Mouse (Mus musculus) liver, adult 2 months (tissue): ENCODE data around the gene Kcnab1. TPM values are rescaled to one million over a fixed set of nuclear protein-coding genes. Genes with fewer than 3 reads are reported as not detected.

Experiments
- DNase-seq: peaks from one replicate; pipeline ENCODE4 v3.0.0-alpha.2; 2011; ENCODE audit warnings: low read depth, low spot score; ENCODE audit errors: extremely low read depth
- H3K27ac ChIP-seq: fragments of 200-500 bp; replicated peaks from 2 replicates; pipeline ENCODE4 v1.5.1; 2012; ENCODE audit warnings: low read depth, mild to moderate bottlenecking, control low read depth, inconsistent platforms, low read length; ENCODE audit not compliant: insufficient read depth
- H3K27me3 ChIP-seq: fragments of 200-500 bp; 2 replicates; pipeline ENCODE4 v1.6.1; 2012; ENCODE audit warnings: mild to moderate bottlenecking, moderate library complexity, low read length, inconsistent platforms; ENCODE audit not compliant: control insufficient read depth, insufficient read depth
- H3K36me3 ChIP-seq: fragments of 200-500 bp; 2 replicates; pipeline ENCODE4 v1.6.1; 2012; ENCODE audit warnings: low read length, inconsistent platforms; ENCODE audit not compliant: control insufficient read depth, insufficient read depth
- H3K4me1 ChIP-seq: fragments of 200-500 bp; 2 replicates; pipeline ENCODE4 v1.6.1; 2011; ENCODE audit warnings: low read length; ENCODE audit not compliant: control insufficient read depth, insufficient read depth
- H3K4me3 ChIP-seq: fragments of 200-500 bp; 2 replicates; pipeline ENCODE4 v1.5.1; 2011; ENCODE audit warnings: low read depth, mild to moderate bottlenecking, control low read depth, low read length, moderate library complexity; ENCODE audit not compliant: insufficient read depth
- H3K79me2 ChIP-seq: fragments of 200-500 bp; 2 replicates; pipeline ENCODE4 v1.6.1; 2012; ENCODE audit warnings: inconsistent platforms, mild to moderate bottlenecking, low read length, moderate library complexity; ENCODE audit not compliant: control insufficient read depth, insufficient read depth
- H3K9ac ChIP-seq: fragments of 200-500 bp; 2 replicates; pipeline ENCODE4 v1.6.1; 2012; ENCODE audit warnings: low read depth, mild to moderate bottlenecking, control low read depth, inconsistent platforms, low read length
- CTCF ChIP-seq: fragments of 200-500 bp; IDR thresholded peaks from 2 replicates; pipeline ENCODE4 v1.5.1; 2011; ENCODE audit warnings: low read depth, low read length, control low read depth
- POLR2A ChIP-seq: fragments of 200-500 bp; IDR thresholded peaks from 2 replicates; pipeline ENCODE4 v1.6.1; 2011; ENCODE audit warnings: low read length, control low read depth; ENCODE audit not compliant: insufficient read depth; ENCODE audit errors: extremely low read depth
- WGBS: fragments of 180-500 bp; shearing (Covaris S2); methylation state at CpG from one replicate; pipeline ENCODE4 v1.1.7; 2018; 5-methylcytosine and 5-hydroxymethylcytosine counted together
- polyA plus RNA-seq: library from polyadenylated mRNA; depleted of rRNA; stranded (reverse); fragments of >200 nt; gene quantifications from 2 replicates; pipeline ENCODE4 v1.2.3, GENCODE M21; 2012
- total RNA-seq: library from RNA; depleted of rRNA; stranded (reverse); fragments of >200 nt; gene quantifications from 2 replicates; pipeline ENCODE4 v1.2.3, GENCODE M21; 2014

The Kcnab1 gene
- total and polyA plus RNA-seq, 2 experiments = 0.06 to 0.28 TPM

DNA sequence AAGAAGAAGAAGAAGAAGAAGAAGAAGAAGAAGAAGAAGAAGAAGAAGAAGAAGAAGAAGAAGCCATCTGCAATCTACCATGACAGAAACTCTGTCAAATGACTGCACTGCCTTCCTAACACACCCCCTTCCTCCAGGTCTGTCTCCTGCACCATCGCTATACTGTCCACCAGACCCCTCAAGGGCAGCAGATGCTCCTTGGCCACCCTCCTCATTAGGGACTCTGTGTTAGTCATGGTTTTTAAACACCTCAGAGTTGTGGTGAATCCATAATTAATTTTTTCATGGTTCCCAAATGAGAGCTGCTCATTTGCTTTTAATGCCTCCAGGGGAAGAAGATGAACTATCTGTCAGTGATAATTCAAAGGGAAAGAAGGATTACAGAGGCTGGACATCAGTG, 121.8 kb downstream of the Kcnab1 start:
- Histone ChIP-seq H3K9ac (no peak overlapping the region), H3K27ac (no peak overlapping the region), H3K4me3 (no peak overlapping the region), H3K4me1 (no peaks in the 10 kb centered on the region), H3K36me3 (no peaks in the 10 kb centered on the region), H3K27me3 (no peaks in the 10 kb centered on the region), H3K79me2 (no peaks in the 10 kb centered on the region)
- no peak for DNase-seq
- TF ChIP-seq CTCF (no peak), POLR2A (no peak)
- 80% methylated on average over 1 of the region's 1 CpGs for WGBS

DNA sequence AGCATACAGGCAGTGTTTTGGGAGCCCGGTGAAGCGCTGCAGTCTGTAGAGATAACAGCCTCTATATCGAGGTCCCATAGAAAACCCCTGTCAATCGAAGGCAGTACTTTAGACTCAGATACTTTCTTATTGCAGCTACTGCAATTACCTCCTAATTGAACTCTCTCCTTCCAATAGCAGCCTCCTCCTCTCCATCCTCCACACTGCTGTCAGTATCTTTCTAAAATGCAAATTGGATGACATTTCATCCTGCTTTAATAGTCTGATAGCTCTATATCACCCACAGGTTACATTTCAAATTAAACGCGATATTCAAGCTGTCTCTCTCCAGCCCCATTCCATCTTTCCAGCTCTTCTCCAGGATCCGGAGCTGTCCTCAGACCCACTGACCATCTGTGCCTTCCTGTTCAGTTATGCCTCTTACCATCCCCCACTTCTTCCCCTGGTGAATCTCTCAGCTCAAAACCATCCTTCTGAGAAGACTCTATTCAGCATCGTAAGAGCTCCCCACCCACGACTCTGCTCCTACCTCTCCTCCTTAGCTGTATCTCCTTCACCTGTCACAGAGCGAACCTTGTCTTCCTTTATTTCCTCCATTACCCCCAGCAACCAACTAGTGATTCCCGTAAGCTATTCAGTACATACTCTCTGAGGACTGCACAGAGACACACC, 122.4 kb downstream of the Kcnab1 start:
- WGBS = 65% methylated on average over 11 of the region's 11 CpGs

DNA sequence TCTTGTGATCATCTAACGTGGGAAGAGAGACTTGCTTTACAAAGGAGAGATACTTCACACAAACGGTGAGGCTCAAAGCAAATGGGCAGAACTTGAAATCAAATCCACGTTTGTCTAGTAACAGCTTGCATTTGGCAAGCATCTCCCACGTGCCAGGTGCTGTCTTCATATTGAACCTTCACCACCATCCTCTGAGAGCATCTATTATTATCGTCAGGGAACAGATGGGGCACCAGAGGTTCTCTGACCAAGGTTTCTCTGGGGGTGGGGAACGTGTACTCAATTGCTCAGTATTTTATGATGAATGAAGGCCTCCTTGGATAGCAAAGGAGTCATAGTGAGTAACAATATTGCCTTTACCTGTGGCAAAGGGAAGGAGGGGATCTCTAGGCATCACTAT, 139.8 kb downstream of the Kcnab1 start:
- TF ChIP-seq CTCF (no peak), POLR2A (no peak)

More for the DNA sequence above, 122.4 kb downstream of the Kcnab1 start:
- no peaks in the 10 kb centered on the region for H3K27me3 ChIP-seq
- H3K79me2 ChIP-seq = no peaks in the 10 kb centered on the region
- DNase-seq = no peak
- TF ChIP-seq CTCF = no peak
- no peak for TF ChIP-seq POLR2A
- no peaks in the 10 kb centered on the region for H3K4me1 ChIP-seq
- H3K9ac ChIP-seq = no peak overlapping the region
- no peak overlapping the region for H3K4me3 ChIP-seq
- no peaks in the 10 kb centered on the region for H3K36me3 ChIP-seq
- no peak overlapping the region for H3K27ac ChIP-seq

DNA sequence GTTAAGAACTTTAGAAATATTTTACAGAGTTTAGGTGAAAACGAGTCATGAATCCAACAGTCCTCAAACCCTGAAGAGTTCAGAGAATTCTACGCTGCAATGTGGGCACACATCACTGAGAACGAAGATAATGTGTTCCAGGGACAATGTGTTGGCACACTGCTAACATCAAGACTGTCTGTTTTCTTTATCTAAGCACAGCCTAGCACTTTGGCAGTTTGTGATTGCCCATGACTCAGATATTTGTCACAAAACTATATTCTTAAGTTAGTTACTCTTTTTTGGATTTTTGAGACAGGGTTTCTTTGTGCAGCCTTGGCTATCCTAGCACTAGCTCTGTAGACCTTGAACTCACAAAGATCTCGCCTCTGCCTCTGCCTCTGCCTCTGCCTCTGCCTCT, 151.3 kb downstream of the Kcnab1 start:
- TF ChIP-seq CTCF = no peak
- no peak for TF ChIP-seq POLR2A
- 76% methylated on average over 4 of the region's 4 CpGs for WGBS
- DNase-seq = no peak
- H3K27me3 ChIP-seq = no peaks in the 10 kb centered on the region
- H3K79me2 ChIP-seq = no peaks in the 10 kb centered on the region
- no peak overlapping the region for H3K9ac ChIP-seq
- H3K36me3 ChIP-seq = no peaks in the 10 kb centered on the region
- no peak overlapping the region for H3K27ac ChIP-seq
- no peaks in the 10 kb centered on the region for H3K4me1 ChIP-seq
- no peak overlapping the region for H3K4me3 ChIP-seq

More for the DNA sequence above, 139.8 kb downstream of the Kcnab1 start:
- no peaks in the 10 kb centered on the region for H3K36me3 ChIP-seq
- 68% methylated on average over 6 of the region's 6 CpGs for WGBS
- H3K4me3 ChIP-seq = no peak overlapping the region
- no peaks in the 10 kb centered on the region for H3K4me1 ChIP-seq
- no peak overlapping the region for H3K27ac ChIP-seq
- no peaks in the 10 kb centered on the region for H3K27me3 ChIP-seq
- no peak for DNase-seq
- no peaks in the 10 kb centered on the region for H3K79me2 ChIP-seq
- H3K9ac ChIP-seq = no peak overlapping the region

DNA sequence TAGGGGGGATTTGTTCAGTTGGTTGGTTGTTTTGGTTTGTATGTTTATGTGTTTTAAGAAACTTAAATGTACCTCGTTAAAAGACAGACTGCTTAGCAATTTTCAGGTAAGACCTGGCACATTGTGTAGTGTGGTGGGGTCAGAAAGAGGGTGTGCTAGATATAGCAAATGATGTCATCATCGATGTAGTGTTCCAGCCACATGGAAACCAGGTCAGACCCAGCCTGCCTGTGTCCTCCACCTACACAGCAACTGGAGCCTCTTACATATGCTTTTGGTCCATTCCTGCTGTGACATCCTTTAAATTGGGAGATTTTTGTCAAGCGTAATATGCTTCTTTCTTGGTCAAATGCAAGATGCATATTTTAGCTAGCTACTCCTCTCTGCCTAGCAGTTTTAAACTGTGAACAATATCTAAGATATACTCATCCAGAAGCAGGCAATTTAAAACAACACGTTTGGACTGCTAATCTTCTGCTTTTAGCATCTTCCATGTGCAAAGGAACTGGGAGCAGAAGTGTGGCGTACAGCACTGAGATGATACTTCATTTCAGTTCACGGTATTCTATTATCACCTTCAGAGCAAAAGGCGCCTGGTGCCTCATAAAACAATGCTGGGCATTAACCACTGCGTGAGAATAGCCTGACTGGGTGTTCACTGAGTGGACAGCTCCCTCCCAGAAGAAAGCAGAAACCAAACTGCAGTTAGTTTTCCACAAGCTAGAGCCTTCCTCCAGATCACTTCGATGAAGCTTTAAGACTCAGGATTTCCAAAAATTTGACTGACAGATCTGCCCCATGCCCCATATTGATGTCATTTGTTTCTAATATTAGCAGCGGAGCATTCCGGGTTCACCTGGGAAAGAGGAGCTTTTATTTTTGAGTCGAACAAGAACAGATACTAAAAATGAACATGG, 153.6 kb downstream of the Kcnab1 start:
- Histone ChIP-seq H3K27ac (no peak overlapping the region), H3K27me3 (no peaks in the 10 kb centered on the region), H3K79me2 (no peaks in the 10 kb centered on the region), H3K4me1 (no peaks in the 10 kb centered on the region), H3K4me3 (no peak overlapping the region), H3K36me3 (no peaks in the 10 kb centered on the region), H3K9ac (no peak overlapping the region)
- DNase-seq = no peak
- TF ChIP-seq POLR2A = no peak
- TF ChIP-seq CTCF = no peak
- whole genome bisulfite sequencing = 81% methylated on average over 12 of the region's 12 CpGs

DNA sequence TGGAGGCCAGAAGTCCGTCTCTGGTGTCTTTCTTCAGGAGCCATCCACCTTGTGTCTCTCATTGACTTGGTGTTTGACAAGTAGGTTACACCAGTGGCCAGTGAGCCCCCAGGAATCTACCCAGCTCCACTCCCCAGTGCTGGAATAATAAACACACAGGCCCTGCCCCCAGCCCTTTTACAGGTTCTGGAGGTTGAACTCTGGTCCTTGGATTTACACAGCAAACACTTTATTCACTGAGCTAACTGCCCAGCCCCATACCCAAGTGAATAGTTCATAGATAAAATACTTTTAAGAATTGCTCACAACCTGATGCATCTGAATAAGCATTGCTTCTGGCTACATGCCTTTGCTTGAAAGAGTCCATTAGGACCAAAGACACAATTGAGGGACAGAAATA, 164.1 kb downstream of the Kcnab1 start:
- no peak overlapping the region for H3K27ac ChIP-seq
- no peak for TF ChIP-seq CTCF
- no peak for TF ChIP-seq POLR2A
- no peak overlapping the region for H3K9ac ChIP-seq
- 86% methylated on average over 1 of the region's 1 CpGs for WGBS
- no peak overlapping the region for H3K4me3 ChIP-seq
- no peaks in the 10 kb centered on the region for H3K36me3 ChIP-seq
- DNase-seq = no peak
- no peaks in the 10 kb centered on the region for H3K27me3 ChIP-seq
- no peaks in the 10 kb centered on the region for H3K4me1 ChIP-seq
- H3K79me2 ChIP-seq = no peaks in the 10 kb centered on the region
